Mouse (Mus musculus) liver, adult 2 months (tissue): ENCODE data around the gene Urgcp.
A peak's percentile ranks its signal among the peaks of the same experiment; 100 is the strongest.

Experiments
- CTCF ChIP-seq: fragments of 200-500 bp; IDR thresholded peaks from 2 replicates; pipeline ENCODE4 v1.5.1; 2011; ENCODE audit warnings: low read depth, low read length, control low read depth
- POLR2A ChIP-seq: fragments of 200-500 bp; IDR thresholded peaks from 2 replicates; pipeline ENCODE4 v1.6.1; 2011; ENCODE audit warnings: low read length, control low read depth; ENCODE audit not compliant: insufficient read depth; ENCODE audit errors: extremely low read depth

GRCm38 (mm10) chr11:5740965-5741627 is 21.1 kb downstream of the Urgcp start:
- TF ChIP-seq CTCF (no peak), POLR2A (peak; percentile 73; the same call in 1 of the 2 replicates)
